Mouse (Mus musculus) limb, embryonic 11.5 days (tissue): ENCODE results near the gene BC052040. TPM values are rescaled to one million over a fixed set of nuclear protein-coding genes. Genes with fewer than 3 reads are reported as not detected.

Experiments
- ATAC-seq: fragments of 200-750 bp; cut with Nextera tagmentation; 2 replicates; pipeline ENCODE4 v1.8.0; 2017; ENCODE audit warnings: low read depth; ENCODE audit not compliant: insufficient number of reproducible peaks, low FRiP score, low TSS enrichment
- DNase-seq: peaks from one replicate; pipeline ENCODE4 v3.0.0-alpha.2; 2015; ENCODE audit warnings: low spot score
- H3K27ac ChIP-seq: fragments of 300-500 bp; sonication (generic); replicated peaks from 2 replicates; pipeline ENCODE4 v1.5.1; 2014; ENCODE audit warnings: low read depth, mild to moderate bottlenecking, low read length
- H3K27me3 ChIP-seq: fragments of 300-500 bp; sonication (generic); 2 replicates; pipeline ENCODE4 v1.6.1; 2014; ENCODE audit warnings: mild to moderate bottlenecking, low read length, mixed read lengths; ENCODE audit not compliant: control insufficient read depth, insufficient read depth
- H3K36me3 ChIP-seq: fragments of 300-500 bp; sonication (generic); 2 replicates; pipeline ENCODE4 v1.6.1; 2014; ENCODE audit warnings: mild to moderate bottlenecking, low read length, moderate library complexity, mixed read lengths; ENCODE audit not compliant: control insufficient read depth, insufficient read depth
- H3K4me1 ChIP-seq: fragments of 300-500 bp; sonication (generic); 2 replicates; pipeline ENCODE4 v1.6.1; 2014; ENCODE audit warnings: low read length, mixed read lengths; ENCODE audit not compliant: control insufficient read depth, insufficient read depth
- H3K4me2 ChIP-seq: fragments of 300-500 bp; sonication (generic); 2 replicates; pipeline ENCODE4 v1.6.1; 2014; ENCODE audit warnings: low read depth, mild to moderate bottlenecking, moderate library complexity; ENCODE audit not compliant: severe bottlenecking
- H3K4me3 ChIP-seq: fragments of 300-500 bp; sonication (generic); 2 replicates; pipeline ENCODE4 v1.5.1; 2014; ENCODE audit warnings: low read depth, low read length
- H3K9ac ChIP-seq: fragments of 300-500 bp; sonication (generic); 2 replicates; pipeline ENCODE4 v1.6.1; 2014; ENCODE audit warnings: mild to moderate bottlenecking, low read length
- H3K9me3 ChIP-seq: fragments of 300-500 bp; sonication (generic); 2 replicates; pipeline ENCODE4 v1.6.1; 2016; ENCODE audit warnings: low read length; ENCODE audit not compliant: control insufficient read depth
- WGBS: fragments of 180-500 bp; shearing (Covaris S2); extraction: QIAGEN DNeasy Blood & Tissue Kit; methylation state at CpG from one replicate; pipeline ENCODE4 v1.1.7; 2014; 5-methylcytosine and 5-hydroxymethylcytosine counted together
- polyA plus RNA-seq: library from polyadenylated mRNA; unstranded; fragments of >200 nt; fragmentation: Nextera tagmentation; extraction: Ambion mirVana; gene quantifications from 2 replicates; pipeline ENCODE4 v1.2.1, GENCODE M21; 2014

Gene BC052040
- polyA plus RNA-seq, 1 experiment from 2014 or later, result 13.6 TPM

GRCm38 (mm10) chr2:115694386-115694785, 112.9 kb downstream of the BC052040 start:
- no peak overlapping the region for H3K9ac ChIP-seq
- H3K4me1 ChIP-seq, result no peaks in the 10 kb centered on the region
- H3K4me2 ChIP-seq, result no peak overlapping the region
- DNase-seq (no peak), ATAC-seq (no peak)
- no peaks in the 10 kb centered on the region for H3K36me3 ChIP-seq
- H3K27me3 ChIP-seq, result no peaks in the 10 kb centered on the region
- H3K9me3 ChIP-seq, result no peaks in the 10 kb centered on the region
- no peak overlapping the region for H3K4me3 ChIP-seq
- 82% methylated on average over 6 of the region's 6 CpGs for WGBS
- H3K27ac ChIP-seq, result no peak overlapping the region

- WGBS, result 73% methylated on average over 5 of the region's 5 CpGs
- no peak overlapping the region for H3K27ac ChIP-seq
- no peak for DNase-seq
- no peak overlapping the region for H3K9ac ChIP-seq
- no peaks in the 10 kb centered on the region for H3K36me3 ChIP-seq
- no peaks in the 10 kb centered on the region for H3K4me1 ChIP-seq
- H3K9me3 ChIP-seq, result no peaks in the 10 kb centered on the region
- no peak overlapping the region for H3K4me3 ChIP-seq
- no peak overlapping the region for H3K4me2 ChIP-seq
- no peak for ATAC-seq
- H3K27me3 ChIP-seq, result no peaks in the 10 kb centered on the region
These were observed 117.5 kb downstream of the BC052040 start for GRCm38 (mm10) chr2:115699032-115699431.

GRCm38 (mm10) chr2:115702610-115703009, 121.1 kb downstream of the BC052040 start:
- DNase-seq, result no peak
- WGBS, result 74% methylated on average over 5 of the region's 5 CpGs
- no peak for ATAC-seq
- Histone ChIP-seq H3K4me3 (no peak overlapping the region), H3K4me2 (no peak overlapping the region), H3K27me3 (no peaks in the 10 kb centered on the region), H3K9ac (no peak overlapping the region), H3K36me3 (no peaks in the 10 kb centered on the region), H3K9me3 (no peaks in the 10 kb centered on the region), H3K4me1 (no peaks in the 10 kb centered on the region), H3K27ac (no peak overlapping the region)

- H3K9ac ChIP-seq, result no peak overlapping the region
- no peaks in the 10 kb centered on the region for H3K4me1 ChIP-seq
- no peak for DNase-seq
- no peaks in the 10 kb centered on the region for H3K27me3 ChIP-seq
- no peak overlapping the region for H3K4me2 ChIP-seq
- no peak for ATAC-seq
- 60% methylated on average over 5 of the region's 5 CpGs for WGBS
- H3K36me3 ChIP-seq, result no peaks in the 10 kb centered on the region
- H3K9me3 ChIP-seq, result no peaks in the 10 kb centered on the region
- no peak overlapping the region for H3K27ac ChIP-seq
- H3K4me3 ChIP-seq, result no peak overlapping the region
These were observed 136.0 kb downstream of the BC052040 start for GRCm38 (mm10) chr2:115717535-115717934.

- Histone ChIP-seq H3K36me3 (no peaks in the 10 kb centered on the region), H3K4me3 (no peak overlapping the region), H3K4me2 (no peak overlapping the region), H3K4me1 (no peaks in the 10 kb centered on the region), H3K9ac (no peak overlapping the region), H3K27me3 (no peaks in the 10 kb centered on the region), H3K27ac (no peak overlapping the region), H3K9me3 (no peaks in the 10 kb centered on the region)
- ATAC-seq, result no peak
- WGBS, result 56% methylated on average over 3 of the region's 3 CpGs
- DNase-seq, result no peak
These were observed 136.5 kb downstream of the BC052040 start for GRCm38 (mm10) chr2:115717980-115718379.

- no peak for ATAC-seq
- Histone ChIP-seq H3K9me3 (no peaks in the 10 kb centered on the region), H3K4me3 (no peak overlapping the region), H3K27me3 (no peaks in the 10 kb centered on the region), H3K36me3 (no peaks in the 10 kb centered on the region), H3K27ac (no peak overlapping the region), H3K4me1 (no peaks in the 10 kb centered on the region), H3K4me2 (no peak overlapping the region), H3K9ac (no peak overlapping the region)
- DNase-seq, result no peak
- WGBS, result 29% methylated on average over 8 of the region's 8 CpGs
These were observed 141.9 kb downstream of the BC052040 start for GRCm38 (mm10) chr2:115723452-115723851.

GRCm38 (mm10) chr2:115724216-115724615, 142.7 kb downstream of the BC052040 start:
- Histone ChIP-seq H3K36me3 (no peaks in the 10 kb centered on the region), H3K27me3 (no peaks in the 10 kb centered on the region)

GRCm38 (mm10) chr2:115724726-115725125, 143.2 kb downstream of the BC052040 start:
- H3K4me2 ChIP-seq, result no peak overlapping the region
- H3K27ac ChIP-seq, result no peak overlapping the region
- no peak for DNase-seq
- no peak for ATAC-seq
- no peaks in the 10 kb centered on the region for H3K9me3 ChIP-seq
- WGBS, result 93% methylated on average over 6 of the region's 6 CpGs
- no peak overlapping the region for H3K4me3 ChIP-seq
- H3K9ac ChIP-seq, result no peak overlapping the region
- no peaks in the 10 kb centered on the region for H3K36me3 ChIP-seq
- no peaks in the 10 kb centered on the region for H3K4me1 ChIP-seq
- no peaks in the 10 kb centered on the region for H3K27me3 ChIP-seq

More at GRCm38 (mm10) chr2:115724216-115724615, 142.7 kb downstream of the BC052040 start:
- no peak overlapping the region for H3K9ac ChIP-seq
- ATAC-seq (no peak), DNase-seq (no peak)
- no peak overlapping the region for H3K4me3 ChIP-seq
- no peak overlapping the region for H3K4me2 ChIP-seq
- H3K27ac ChIP-seq, result no peak overlapping the region
- no peaks in the 10 kb centered on the region for H3K9me3 ChIP-seq
- WGBS, result 68% methylated on average over 6 of the region's 6 CpGs
- no peaks in the 10 kb centered on the region for H3K4me1 ChIP-seq

- no peak overlapping the region for H3K27ac ChIP-seq
- no peak overlapping the region for H3K9ac ChIP-seq
- ATAC-seq, result no peak
- H3K4me2 ChIP-seq, result no peak overlapping the region
- DNase-seq, result no peak
- no peaks in the 10 kb centered on the region for H3K36me3 ChIP-seq
- WGBS, result 66% methylated on average over 6 of the region's 6 CpGs
- H3K9me3 ChIP-seq, result no peaks in the 10 kb centered on the region
- no peak overlapping the region for H3K4me3 ChIP-seq
- no peaks in the 10 kb centered on the region for H3K27me3 ChIP-seq
- H3K4me1 ChIP-seq, result no peaks in the 10 kb centered on the region
These were observed 144.0 kb downstream of the BC052040 start for GRCm38 (mm10) chr2:115725503-115725902.
